Mouse (Mus musculus) liver, embryonic 11.5 days (tissue): ENCODE measurements around the gene Tmem8. TPM values are rescaled to one million over a fixed set of nuclear protein-coding genes. Genes with fewer than 3 reads are reported as not detected.

Experiments
- ATAC-seq: fragments of 200-750 bp; cut with Nextera tagmentation; replicated peaks from 2 replicates; pipeline ENCODE4 v1.8.0; 2017; ENCODE audit warnings: moderate number of reproducible peaks, mild to moderate bottlenecking, moderate TSS enrichment, moderate library complexity; ENCODE audit not compliant: low FRiP score
- DNase-seq: peaks from one replicate; pipeline ENCODE4 v3.0.0-alpha.2; 2017; ENCODE audit warnings: low spot score
- H3K27ac ChIP-seq: fragments of 300-500 bp; sonication (generic); 2 replicates; pipeline ENCODE4 v1.5.1; 2014; ENCODE audit warnings: mild to moderate bottlenecking, low read depth, low read length, control low read depth
- H3K27me3 ChIP-seq: fragments of 300-500 bp; sonication (generic); replicated peaks from 2 replicates; pipeline ENCODE4 v1.6.1; 2014; ENCODE audit warnings: low read length, mixed read lengths; ENCODE audit not compliant: control insufficient read depth, insufficient read depth
- H3K36me3 ChIP-seq: fragments of 300-500 bp; sonication (generic); 2 replicates; pipeline ENCODE4 v1.6.1; 2014; ENCODE audit warnings: mild to moderate bottlenecking, low read length, moderate library complexity, mixed read lengths; ENCODE audit not compliant: control insufficient read depth, insufficient read depth
- H3K4me1 ChIP-seq: fragments of 300-500 bp; sonication (generic); replicated peaks from 2 replicates; pipeline ENCODE4 v1.6.1; 2014; ENCODE audit warnings: low read length, mixed read lengths; ENCODE audit not compliant: control insufficient read depth, insufficient read depth
- H3K4me2 ChIP-seq: fragments of 300-500 bp; sonication (generic); 2 replicates; pipeline ENCODE4 v1.6.1; 2014; ENCODE audit warnings: mild to moderate bottlenecking, control low read depth, moderate library complexity
- H3K4me3 ChIP-seq: fragments of 300-500 bp; sonication (generic); 2 replicates; pipeline ENCODE4 v1.5.1; 2014; ENCODE audit warnings: low read depth, low read length, control low read depth
- H3K9ac ChIP-seq: fragments of 300-500 bp; sonication (generic); 2 replicates; pipeline ENCODE4 v1.6.1; 2014; ENCODE audit warnings: low read depth, low read length, control low read depth
- H3K9me3 ChIP-seq: fragments of 300-500 bp; sonication (generic); 2 replicates; pipeline ENCODE4 v1.6.1; 2016; ENCODE audit warnings: low read length, inconsistent platforms, mixed read lengths; ENCODE audit not compliant: control insufficient read depth
- WGBS: fragments of 180-500 bp; shearing (Covaris S2); extraction: QIAGEN DNeasy Blood & Tissue Kit; methylation state at CpG from one replicate; pipeline ENCODE4 v1.1.7; 2014; 5-methylcytosine and 5-hydroxymethylcytosine counted together
- polyA plus RNA-seq: library from polyadenylated mRNA; unstranded; fragments of >200 nt; fragmentation: Nextera tagmentation; extraction: Ambion mirVana; gene quantifications from 2 replicates; pipeline ENCODE4 v1.2.1, GENCODE M21; 2014

The Tmem8 gene
- polyA plus RNA-seq, 1 experiment from 2014 or later = 1.6 TPM

GRCm38 (mm10) chr17:26149056-26149455 is 36.0 kb downstream of the Tmem8 start:
- Histone ChIP-seq H3K27ac (no peak overlapping the region), H3K4me3 (no peak overlapping the region), H3K9me3 (no peaks in the 10 kb centered on the region), H3K4me2 (no peak overlapping the region), H3K36me3 (peaks cover 31% of the 10 kb centered on the region), H3K9ac (no peak overlapping the region), H3K27me3 (no peaks in the 10 kb centered on the region), H3K4me1 (no peaks in the 10 kb centered on the region)
- ATAC-seq (no peak), DNase-seq (no peak)
- 79% methylated on average over 2 of the region's 2 CpGs for WGBS

GRCm38 (mm10) chr17:26151886-26152630 is 39.0 kb downstream of the Tmem8 start:
- 82% methylated on average over 2 of the region's 2 CpGs for WGBS
- H3K36me3 ChIP-seq = peaks cover 23% of the 10 kb centered on the region

GRCm38 (mm10) chr17:26162736-26163135 is 49.6 kb downstream of the Tmem8 start:
- Histone ChIP-seq H3K36me3 (peaks cover 3% of the 10 kb centered on the region; the same call in 1 of the 2 replicates), H3K4me3 (no peak overlapping the region), H3K27me3 (no peaks in the 10 kb centered on the region), H3K9ac (no peak overlapping the region), H3K27ac (no peak overlapping the region), H3K4me1 (no peaks in the 10 kb centered on the region), H3K4me2 (no peak overlapping the region), H3K9me3 (no peaks in the 10 kb centered on the region)
- WGBS = 89% methylated on average over 1 of the region's 1 CpGs
- ATAC-seq (no peak), DNase-seq (no peak)

More at GRCm38 (mm10) chr17:26151886-26152630, 39.0 kb downstream of the Tmem8 start:
- H3K27me3 ChIP-seq = no peaks in the 10 kb centered on the region
- H3K27ac ChIP-seq = no peak overlapping the region
- DNase-seq (no peak), ATAC-seq (no peak)
- H3K9ac ChIP-seq = no peak overlapping the region
- no peaks in the 10 kb centered on the region for H3K4me1 ChIP-seq
- H3K4me2 ChIP-seq = no peak overlapping the region
- no peaks in the 10 kb centered on the region for H3K9me3 ChIP-seq
- no peak overlapping the region for H3K4me3 ChIP-seq

- Histone ChIP-seq H3K9me3 (no peaks in the 10 kb centered on the region), H3K36me3 (peaks cover 3% of the 10 kb centered on the region; the same call in 1 of the 2 replicates), H3K4me3 (no peak overlapping the region), H3K27me3 (no peaks in the 10 kb centered on the region), H3K27ac (no peak overlapping the region), H3K4me2 (no peak overlapping the region), H3K9ac (no peak overlapping the region), H3K4me1 (no peaks in the 10 kb centered on the region)
- WGBS = 43% methylated on average over 2 of the region's 2 CpGs
- DNase-seq (no peak), ATAC-seq (no peak)
Measured at GRCm38 (mm10) chr17:26168039-26168438, 54.9 kb downstream of the Tmem8 start.

Other genes starting within 250 kb of the Tmem8 start
- 96.5 and 110 TPM in 2 replicates for gene Mcrip2, start 244.5 kb upstream of the Tmem8 start, polyA plus RNA-seq
- 70.7 and 74.5 TPM in 2 replicates for gene Mettl26, start 238.2 kb upstream of the Tmem8 start, polyA plus RNA-seq
- gene Wfikkn1, start 232.4 kb upstream of the Tmem8 start, polyA plus RNA-seq = 2.1 and 2.4 TPM in 2 replicates
- 9.9 and 10.7 TPM in 2 replicates for gene Rab40c, start 193.6 kb upstream of the Tmem8 start, polyA plus RNA-seq
- 137 and 139 TPM in 2 replicates for gene Pigq, start 168.4 kb upstream of the Tmem8 start, polyA plus RNA-seq
- gene Nhlrc4, start 168.3 kb upstream of the Tmem8 start, polyA plus RNA-seq = 0.85 and 1.4 TPM in 2 replicates
- 0.68 and 0.85 TPM in 2 replicates for gene A930017K11Rik, start 160.7 kb upstream of the Tmem8 start, polyA plus RNA-seq
- 23.0 and 27.4 TPM in 2 replicates for gene Capn15, start 127.5 kb upstream of the Tmem8 start, polyA plus RNA-seq
- 7.0 and 7.6 TPM in 2 replicates for gene Rab11fip3, start 43.7 kb upstream of the Tmem8 start, polyA plus RNA-seq
- gene Decr2, start 23.0 kb upstream of the Tmem8 start, polyA plus RNA-seq = 18.2 and 20.1 TPM in 2 replicates
- 111 and 120 TPM in 2 replicates for gene Nme4, start 17.7 kb upstream of the Tmem8 start, polyA plus RNA-seq
- gene Mrpl28, start 10.2 kb downstream of the Tmem8 start, polyA plus RNA-seq = 253 TPM in 2 replicates
- 12.8 and 13.1 TPM in 2 replicates for gene Axin1, start 25.4 kb downstream of the Tmem8 start, polyA plus RNA-seq
- 62.4 and 68.8 TPM in 2 replicates for gene Pdia2, start 85.8 kb downstream of the Tmem8 start, polyA plus RNA-seq
- gene Rgs11, start 89.7 kb downstream of the Tmem8 start, polyA plus RNA-seq = 2.2 and 2.4 TPM in 2 replicates
- gene Arhgdig, start 94.5 kb downstream of the Tmem8 start, polyA plus RNA-seq = 27.7 and 28.8 TPM in 2 replicates
- 19.6 and 20.2 TPM in 2 replicates for gene Fam234a, start 130.9 kb downstream of the Tmem8 start, polyA plus RNA-seq
- gene Luc7l, start 139.6 kb downstream of the Tmem8 start, polyA plus RNA-seq = 107 and 110 TPM in 2 replicates